Mouse (Mus musculus) limb, embryonic 11.5 days (tissue): ENCODE results near the gene Arhgef33. TPM values are rescaled to one million over a fixed set of nuclear protein-coding genes. Genes with fewer than 3 reads are reported as not detected.

Source experiments
- ATAC-seq: fragments of 200-750 bp; cut with Nextera tagmentation; 2 replicates; pipeline ENCODE4 v1.8.0; 2017; ENCODE audit warnings: low read depth; ENCODE audit not compliant: insufficient number of reproducible peaks, low FRiP score, low TSS enrichment
- DNase-seq: peaks from one replicate; pipeline ENCODE4 v3.0.0-alpha.2; 2015; ENCODE audit warnings: low spot score
- H3K27ac ChIP-seq: fragments of 300-500 bp; sonication (generic); replicated peaks from 2 replicates; pipeline ENCODE4 v1.5.1; 2014; ENCODE audit warnings: low read depth, mild to moderate bottlenecking, low read length
- H3K27me3 ChIP-seq: fragments of 300-500 bp; sonication (generic); 2 replicates; pipeline ENCODE4 v1.6.1; 2014; ENCODE audit warnings: mild to moderate bottlenecking, low read length, mixed read lengths; ENCODE audit not compliant: control insufficient read depth, insufficient read depth
- H3K36me3 ChIP-seq: fragments of 300-500 bp; sonication (generic); 2 replicates; pipeline ENCODE4 v1.6.1; 2014; ENCODE audit warnings: mild to moderate bottlenecking, low read length, moderate library complexity, mixed read lengths; ENCODE audit not compliant: control insufficient read depth, insufficient read depth
- H3K4me1 ChIP-seq: fragments of 300-500 bp; sonication (generic); 2 replicates; pipeline ENCODE4 v1.6.1; 2014; ENCODE audit warnings: low read length, mixed read lengths; ENCODE audit not compliant: control insufficient read depth, insufficient read depth
- H3K4me2 ChIP-seq: fragments of 300-500 bp; sonication (generic); 2 replicates; pipeline ENCODE4 v1.6.1; 2014; ENCODE audit warnings: low read depth, mild to moderate bottlenecking, moderate library complexity; ENCODE audit not compliant: severe bottlenecking
- H3K4me3 ChIP-seq: fragments of 300-500 bp; sonication (generic); 2 replicates; pipeline ENCODE4 v1.5.1; 2014; ENCODE audit warnings: low read depth, low read length
- H3K9ac ChIP-seq: fragments of 300-500 bp; sonication (generic); 2 replicates; pipeline ENCODE4 v1.6.1; 2014; ENCODE audit warnings: mild to moderate bottlenecking, low read length
- H3K9me3 ChIP-seq: fragments of 300-500 bp; sonication (generic); 2 replicates; pipeline ENCODE4 v1.6.1; 2016; ENCODE audit warnings: low read length; ENCODE audit not compliant: control insufficient read depth
- WGBS: fragments of 180-500 bp; shearing (Covaris S2); extraction: QIAGEN DNeasy Blood & Tissue Kit; methylation state at CpG from one replicate; pipeline ENCODE4 v1.1.7; 2014; 5-methylcytosine and 5-hydroxymethylcytosine counted together
- polyA plus RNA-seq: library from polyadenylated mRNA; unstranded; fragments of >200 nt; fragmentation: Nextera tagmentation; extraction: Ambion mirVana; gene quantifications from 2 replicates; pipeline ENCODE4 v1.2.1, GENCODE M21; 2014

Gene Arhgef33
- polyA plus RNA-seq, 1 experiment from 2014 or later, result 0.53 TPM

DNA sequence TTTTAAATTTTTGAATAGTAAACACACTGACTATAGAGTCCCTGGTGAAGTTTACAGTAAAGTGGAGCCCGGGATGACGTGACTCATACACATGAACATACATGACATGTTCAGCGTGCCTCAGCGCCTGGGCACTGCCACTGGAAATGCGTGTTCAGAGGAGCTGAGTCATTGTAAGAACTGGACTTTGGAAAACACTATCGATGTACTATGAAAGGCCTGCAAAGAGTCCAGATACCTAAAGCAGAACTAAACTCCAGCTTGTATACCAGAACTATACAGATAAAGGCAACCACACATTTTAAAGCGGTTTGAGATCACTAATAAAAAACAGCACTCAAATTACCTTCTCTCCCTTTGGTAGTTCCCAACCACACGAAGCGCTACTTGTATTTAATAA is 124.8 kb downstream of the Arhgef33 start:
- no peak overlapping the region for H3K4me3 ChIP-seq
- no peaks in the 10 kb centered on the region for H3K9me3 ChIP-seq
- no peaks in the 10 kb centered on the region for H3K27me3 ChIP-seq
- WGBS, result 94% methylated on average over 9 of the region's 9 CpGs
- H3K4me2 ChIP-seq, result no peak overlapping the region
- no peak overlapping the region for H3K27ac ChIP-seq
- ATAC-seq, result no peak
- no peaks in the 10 kb centered on the region; the same call in 1 of the 2 replicates for H3K36me3 ChIP-seq
- H3K4me1 ChIP-seq, result no peaks in the 10 kb centered on the region
- H3K9ac ChIP-seq, result no peak overlapping the region
- DNase-seq, result no peak

- H3K4me1 ChIP-seq, result no peaks in the 10 kb centered on the region
- peaks cover 3% of the 10 kb centered on the region; the same call in 1 of the 2 replicates for H3K36me3 ChIP-seq
- DNase-seq (no peak), ATAC-seq (no peak)
- no peaks in the 10 kb centered on the region for H3K9me3 ChIP-seq
- no peak overlapping the region for H3K4me2 ChIP-seq
- 91% methylated on average over 3 of the region's 3 CpGs for WGBS
- no peaks in the 10 kb centered on the region for H3K27me3 ChIP-seq
- H3K9ac ChIP-seq, result no peak overlapping the region
- H3K27ac ChIP-seq, result no peak overlapping the region
- no peak overlapping the region for H3K4me3 ChIP-seq
These were observed 127.2 kb downstream of the Arhgef33 start for GRCm38 (mm10) chr17:80434430-80434829.

- WGBS, result 91% methylated on average over 5 of the region's 5 CpGs
- Histone ChIP-seq H3K4me3 (no peak overlapping the region), H3K4me1 (no peaks in the 10 kb centered on the region), H3K9me3 (no peaks in the 10 kb centered on the region), H3K27ac (no peak overlapping the region), H3K27me3 (no peaks in the 10 kb centered on the region), H3K4me2 (no peak overlapping the region), H3K9ac (no peak overlapping the region), H3K36me3 (peaks cover 3% of the 10 kb centered on the region; the same call in 1 of the 2 replicates)
- ATAC-seq (no peak), DNase-seq (no peak)
These were observed 128.5 kb downstream of the Arhgef33 start for GRCm38 (mm10) chr17:80435680-80436079.

DNA sequence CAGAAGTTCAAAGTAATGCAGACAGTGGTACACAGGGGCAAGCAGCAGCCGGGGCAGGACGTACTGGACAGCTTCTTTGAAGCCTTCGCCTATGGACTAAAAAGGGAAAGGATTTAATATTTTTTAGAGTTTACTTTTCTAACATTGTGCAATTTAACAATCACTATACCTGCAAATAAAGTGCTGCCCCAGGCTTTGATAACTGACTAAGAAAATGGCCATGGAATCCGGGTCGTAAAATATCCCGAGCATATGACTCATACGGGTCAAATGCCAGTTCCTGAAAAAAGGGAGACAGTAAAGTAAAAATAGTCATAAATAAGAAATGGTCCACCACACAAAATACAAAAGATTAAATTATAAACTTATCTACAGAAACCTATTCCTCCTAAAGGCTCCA is 138.2 kb downstream of the Arhgef33 start:
- Histone ChIP-seq H3K27me3 (no peaks in the 10 kb centered on the region), H3K9ac (no peak overlapping the region), H3K4me2 (no peak overlapping the region), H3K36me3 (peaks cover 4% of the 10 kb centered on the region; the same call in 1 of the 2 replicates), H3K4me1 (no peaks in the 10 kb centered on the region), H3K27ac (no peak overlapping the region), H3K9me3 (no peaks in the 10 kb centered on the region), H3K4me3 (no peak overlapping the region)
- no peak for ATAC-seq
- DNase-seq, result no peak
- WGBS, result 84% methylated on average over 7 of the region's 7 CpGs

DNA sequence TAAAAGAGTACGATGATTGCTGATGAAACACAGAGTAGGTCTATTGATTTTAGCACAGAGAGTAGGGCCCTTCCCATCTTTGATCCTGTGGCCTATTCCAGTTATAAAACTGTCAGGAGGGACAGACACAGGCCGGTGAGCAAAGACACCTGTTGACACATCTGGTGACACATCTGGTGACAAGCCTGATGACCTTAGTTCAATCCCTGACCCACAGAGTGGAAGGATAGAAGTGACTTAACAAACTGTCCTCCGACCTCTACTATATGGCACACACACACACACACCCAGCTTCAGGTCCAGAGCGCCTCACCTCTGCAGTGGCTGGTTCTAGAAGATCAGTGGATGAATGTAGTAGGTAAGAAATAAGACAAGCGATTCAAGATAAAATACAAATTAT is 139.3 kb downstream of the Arhgef33 start:
- Histone ChIP-seq H3K4me3 (no peak overlapping the region), H3K27me3 (no peaks in the 10 kb centered on the region), H3K27ac (no peak overlapping the region), H3K9me3 (no peaks in the 10 kb centered on the region), H3K4me1 (no peaks in the 10 kb centered on the region), H3K9ac (no peak overlapping the region), H3K36me3 (peaks cover 4% of the 10 kb centered on the region; the same call in 1 of the 2 replicates), H3K4me2 (no peak overlapping the region)
- WGBS, result 81% methylated on average over 5 of the region's 5 CpGs
- DNase-seq (no peak), ATAC-seq (no peak)

Other genes with a start within 250 kb of the Arhgef33 start
- gene Hnrnpll, start 245.1 kb upstream of the Arhgef33 start, polyA plus RNA-seq, result 118 TPM in 2 replicates
- 13.9 and 14.7 TPM in 2 replicates for gene Galm, start 179.9 kb upstream of the Arhgef33 start, polyA plus RNA-seq
- gene Srsf7, start 100.1 kb upstream of the Arhgef33 start, polyA plus RNA-seq, result 939 and 946 TPM in 2 replicates
- gene Ttc39d, start 99.9 kb upstream of the Arhgef33 start, polyA plus RNA-seq, result 0.19 and 0.21 TPM in 2 replicates
- 47.4 and 50.9 TPM in 2 replicates for gene Gemin6, start 83.0 kb upstream of the Arhgef33 start, polyA plus RNA-seq
- 20.7 and 24.3 TPM in 2 replicates for gene Morn2, start 17.2 kb upstream of the Arhgef33 start, polyA plus RNA-seq
- gene Dhx57, start 16.9 kb upstream of the Arhgef33 start, polyA plus RNA-seq, result 19.9 and 23.1 TPM in 2 replicates
- gene Gm10190, start 66.1 kb downstream of the Arhgef33 start, polyA plus RNA-seq, result 0.79 and 1.2 TPM in 2 replicates
- gene Sos1, start 173.0 kb downstream of the Arhgef33 start, polyA plus RNA-seq, result 9.1 and 9.3 TPM in 2 replicates